Mouse (Mus musculus): ENCODE data around the gene Sobp. TPM values are rescaled to one million over a fixed set of nuclear protein-coding genes. Genes with fewer than 3 reads are reported as not detected.

Gene Sobp
- total and polyA plus RNA-seq, 2 experiments from 2014 or later: 3.0 to 3.9 TPM

- no peak overlapping the region for H3K4me3 ChIP-seq (ENCODE audit: low read depth, low read length)
- ATAC-seq (ENCODE audit: insufficient read depth, low read depth) (no peak), DNase-seq (ENCODE audit: low spot score) (no peak)
- no peak overlapping the region for H3K4me2 ChIP-seq (ENCODE audit: low read depth, low read length)
- H3K9ac ChIP-seq (replicated peaks; ENCODE audit: low read depth, low read length): no peak overlapping the region
- no peaks in the 10 kb centered on the region for H3K36me3 ChIP-seq (replicated peaks; ENCODE audit: control insufficient read depth, insufficient read depth, low read length)
- H3K27ac ChIP-seq (ENCODE audit: low read depth): no peak overlapping the region
- H3K4me1 ChIP-seq (ENCODE audit: control insufficient read depth, insufficient read depth): no peaks in the 10 kb centered on the region
- H3K27me3 ChIP-seq (ENCODE audit: control insufficient read depth, insufficient read depth, low read length): no peaks in the 10 kb centered on the region
- H3K9me3 ChIP-seq (replicated peaks; ENCODE audit: control insufficient read depth, low read length): no peaks in the 10 kb centered on the region
- 51% methylated on average over 4 of the region's 4 CpGs for WGBS
- TF ChIP-seq CTCF (IDR thresholded peaks at IDR 0.05; ENCODE audit: low read depth): no peak
- no peak for TF ChIP-seq EP300 (IDR thresholded peaks at IDR 0.05; ENCODE audit: low read depth)
Measured at GRCm38 (mm10) chr10:42984886-42985285, 189.4 kb downstream of the Sobp start.

- WGBS: 70% methylated on average over 7 of the region's 7 CpGs
- no peak for ATAC-seq (ENCODE audit: insufficient read depth, low read depth)
- TF ChIP-seq EP300 (IDR thresholded peaks at IDR 0.05; ENCODE audit: low read depth) (no peak), CTCF (IDR thresholded peaks at IDR 0.05; ENCODE audit: low read depth) (no peak)
- no peak overlapping the region for H3K4me2 ChIP-seq (ENCODE audit: low read depth, low read length)
- H3K4me3 ChIP-seq (ENCODE audit: low read depth, low read length): no peak overlapping the region
- H3K27me3 ChIP-seq (ENCODE audit: control insufficient read depth, insufficient read depth, low read length): no peaks in the 10 kb centered on the region
- DNase-seq (ENCODE audit: low spot score): no peak
- H3K27ac ChIP-seq (ENCODE audit: low read depth): no peak overlapping the region
- H3K4me1 ChIP-seq (ENCODE audit: control insufficient read depth, insufficient read depth): no peaks in the 10 kb centered on the region
- no peaks in the 10 kb centered on the region for H3K36me3 ChIP-seq (replicated peaks; ENCODE audit: control insufficient read depth, insufficient read depth, low read length)
- H3K9ac ChIP-seq (replicated peaks; ENCODE audit: low read depth, low read length): no peak overlapping the region
- no peaks in the 10 kb centered on the region for H3K9me3 ChIP-seq (replicated peaks; ENCODE audit: control insufficient read depth, low read length)
Measured at GRCm38 (mm10) chr10:42980999-42981757, 193.2 kb downstream of the Sobp start.

- DNase-seq (ENCODE audit: low spot score) (no peak), ATAC-seq (ENCODE audit: insufficient read depth, low read depth) (no peak)
- TF ChIP-seq CTCF (IDR thresholded peaks at IDR 0.05; ENCODE audit: low read depth) (no peak), EP300 (IDR thresholded peaks at IDR 0.05; ENCODE audit: low read depth) (no peak)
- Histone ChIP-seq H3K4me1 (ENCODE audit: control insufficient read depth, insufficient read depth) (no peaks in the 10 kb centered on the region), H3K9me3 (replicated peaks; ENCODE audit: control insufficient read depth, low read length) (no peaks in the 10 kb centered on the region), H3K9ac (replicated peaks; ENCODE audit: low read depth, low read length) (no peak overlapping the region), H3K27me3 (ENCODE audit: control insufficient read depth, insufficient read depth, low read length) (no peaks in the 10 kb centered on the region), H3K36me3 (replicated peaks; ENCODE audit: control insufficient read depth, insufficient read depth, low read length) (no peaks in the 10 kb centered on the region), H3K4me3 (ENCODE audit: low read depth, low read length) (no peak overlapping the region), H3K27ac (ENCODE audit: low read depth) (no peak overlapping the region), H3K4me2 (ENCODE audit: low read depth, low read length) (no peak overlapping the region)
- 54% methylated on average over 3 of the region's 3 CpGs for WGBS
Measured at GRCm38 (mm10) chr10:42978346-42978745, 196.0 kb downstream of the Sobp start.

GRCm38 (mm10) chr10:42976577-42976976 is 197.8 kb downstream of the Sobp start:
- Histone ChIP-seq H3K27ac (ENCODE audit: low read depth) (no peak overlapping the region), H3K4me2 (ENCODE audit: low read depth, low read length) (no peak overlapping the region), H3K4me3 (ENCODE audit: low read depth, low read length) (no peak overlapping the region), H3K36me3 (replicated peaks; ENCODE audit: control insufficient read depth, insufficient read depth, low read length) (no peaks in the 10 kb centered on the region), H3K27me3 (ENCODE audit: control insufficient read depth, insufficient read depth, low read length) (peaks cover 3% of the 10 kb centered on the region; the same call in 1 of the 2 replicates), H3K9ac (replicated peaks; ENCODE audit: low read depth, low read length) (no peak overlapping the region), H3K4me1 (ENCODE audit: control insufficient read depth, insufficient read depth) (0 out of 2 replicates have a peak, but pooled peaks cover 3% of the 10 kb centered on the region), H3K9me3 (replicated peaks; ENCODE audit: control insufficient read depth, low read length) (no peaks in the 10 kb centered on the region)
- no peak for DNase-seq (ENCODE audit: low spot score)
- 76% methylated on average over 6 of the region's 6 CpGs for WGBS
- no peak for ATAC-seq (ENCODE audit: insufficient read depth, low read depth)
- TF ChIP-seq CTCF (IDR thresholded peaks at IDR 0.05; ENCODE audit: low read depth): no peak
- no peak for TF ChIP-seq EP300 (IDR thresholded peaks at IDR 0.05; ENCODE audit: low read depth)

- TF ChIP-seq EP300 (IDR thresholded peaks at IDR 0.05; ENCODE audit: low read depth) (no peak), CTCF (IDR thresholded peaks at IDR 0.05; ENCODE audit: low read depth) (no peak)
- Histone ChIP-seq H3K4me2 (ENCODE audit: low read depth, low read length) (no peak overlapping the region), H3K27me3 (ENCODE audit: control insufficient read depth, insufficient read depth, low read length) (peaks cover 3% of the 10 kb centered on the region; the same call in 1 of the 2 replicates), H3K9ac (replicated peaks; ENCODE audit: low read depth, low read length) (no peak overlapping the region), H3K36me3 (replicated peaks; ENCODE audit: control insufficient read depth, insufficient read depth, low read length) (no peaks in the 10 kb centered on the region), H3K4me1 (ENCODE audit: control insufficient read depth, insufficient read depth) (0 out of 2 replicates have a peak, but pooled peaks cover 3% of the 10 kb centered on the region), H3K4me3 (ENCODE audit: low read depth, low read length) (no peak overlapping the region), H3K9me3 (replicated peaks; ENCODE audit: control insufficient read depth, low read length) (no peaks in the 10 kb centered on the region), H3K27ac (ENCODE audit: low read depth) (no peak overlapping the region)
- ATAC-seq (ENCODE audit: insufficient read depth, low read depth) (no peak), DNase-seq (ENCODE audit: low spot score) (no peak)
- 71% methylated on average over 4 of the region's 4 CpGs for WGBS
Measured at GRCm38 (mm10) chr10:42973537-42973936, 200.8 kb downstream of the Sobp start.
